Mouse (Mus musculus) liver, embryonic 14.5 days (tissue): ENCODE results near the gene Rps6kc1.

ENCODE experiments used
- CTCF ChIP-seq: IDR thresholded peaks from 2 replicates; pipeline ENCODE4 v1.5.1; 2016; ENCODE audit warnings: antibody characterized with exemption, low read depth, control low read depth
- EP300 ChIP-seq: IDR thresholded peaks from 2 replicates; pipeline ENCODE4 v1.6.1; 2016; ENCODE audit warnings: antibody characterized with exemption, low read depth

- no peak for TF ChIP-seq EP300
- no peak for TF ChIP-seq CTCF
Measured at GRCm38 (mm10) chr1:190653989-190654693, 257.4 kb downstream of the Rps6kc1 start.
